Mouse (Mus musculus): ENCODE results near the gene Cops2. TPM values are rescaled to one million over a fixed set of nuclear protein-coding genes. Genes with fewer than 3 reads are reported as not detected.

The Cops2 gene
- polyA plus RNA-seq, 1 experiment = 59.0 TPM

- Histone ChIP-seq H3K36me3 (ENCODE audit: control insufficient read depth, insufficient read depth) (no peaks in the 10 kb centered on the region), H3K4me3 (no peak overlapping the region), H3K79me2 (ENCODE audit: control insufficient read depth, insufficient read depth) (peaks cover 35% of the 10 kb centered on the region), H3ac (ENCODE audit: control insufficient read depth, insufficient read length) (no peak overlapping the region), H3K4me2 (ENCODE audit: low read depth) (no peak overlapping the region), H3K27me3 (ENCODE audit: control insufficient read depth, insufficient read depth, insufficient read length) (no peaks in the 10 kb centered on the region)
- TF ChIP-seq POLR2AphosphoS2 (IDR thresholded peaks at IDR 0.05; ENCODE audit: insufficient read length, low read depth) = no peak
- TF ChIP-seq SRF (IDR thresholded peaks at IDR 0.05; ENCODE audit: control insufficient read depth, insufficient read length, low read depth) = no peak
- no peak for TF ChIP-seq MYOD1 (IDR thresholded peaks at IDR 0.05; ENCODE audit: control insufficient read depth in 1 of 3, insufficient read length in 2 of 3, low read depth in 2 of 3)
Observed at GRCm38 (mm10) chr2:125783868-125784267, 75.1 kb downstream of the Cops2 start.

GRCm38 (mm10) chr2:125782719-125783109, 76.2 kb downstream of the Cops2 start, which contains the start of gene Secisbp2l:
TSS of gene Secisbp2l (minus strand) at chr2:125782870.
- Histone ChIP-seq H3K4me3 (peak within 1 kb of the TSS; percentile 46), H3K4me2 (ENCODE audit: low read depth) (peak within 1 kb of the TSS; percentile 86), H3K36me3 (ENCODE audit: control insufficient read depth, insufficient read depth) (no peaks in the 10 kb centered on the region), H3ac (ENCODE audit: control insufficient read depth, insufficient read length) (peak within 1 kb of the TSS; percentile 32), H3K79me2 (ENCODE audit: control insufficient read depth, insufficient read depth) (peaks cover 47% of the 10 kb centered on the region), H3K27me3 (ENCODE audit: control insufficient read depth, insufficient read depth, insufficient read length) (no peaks in the 10 kb centered on the region)
- peak; percentile 60 for TF ChIP-seq POLR2AphosphoS2 (IDR thresholded peaks at IDR 0.05; ENCODE audit: insufficient read length, low read depth)
- TF ChIP-seq USF1 (IDR thresholded peaks at IDR 0.05; ENCODE audit: low read depth) = no peak
- TF ChIP-seq MAX (IDR thresholded peaks at IDR 0.05; ENCODE audit: low read depth) = no peak
- TF ChIP-seq POLR2A (IDR thresholded peaks at IDR 0.05; ENCODE audit: insufficient read length, low read depth) = peak; percentile 94
- TF ChIP-seq CEBPB (IDR thresholded peaks at IDR 0.05; ENCODE audit: insufficient read depth, poor library complexity, severe bottlenecking) = no peak
- no peak for TF ChIP-seq SRF (IDR thresholded peaks at IDR 0.05; ENCODE audit: control insufficient read depth, insufficient read length, low read depth)
- TF ChIP-seq E2F4 (IDR thresholded peaks at IDR 0.05; ENCODE audit: insufficient read depth) = peak; percentile 19
- no peak for TF ChIP-seq REST (IDR thresholded peaks at IDR 0.05; ENCODE audit: insufficient read depth, insufficient read length)
- TF ChIP-seq MYOG (IDR thresholded peaks at IDR 0.05; ENCODE audit: control insufficient read depth in 1 of 3, insufficient read depth in 1 of 3, insufficient read length in 2 of 3, low read depth in 2 of 3) = peak in 1 of 3 experiments; percentile 33
- TF ChIP-seq TCF12 (IDR thresholded peaks at IDR 0.05; ENCODE audit: insufficient read depth, poor library complexity, severe bottlenecking) = no peak
- TF ChIP-seq TCF3 (IDR thresholded peaks at IDR 0.05; ENCODE audit: insufficient read length, low read depth) = no peak
- TF ChIP-seq MYOD1 (IDR thresholded peaks at IDR 0.05; ENCODE audit: control insufficient read depth in 1 of 3, insufficient read length in 2 of 3, low read depth in 2 of 3) = peak in 1 of 3 experiments; percentile 10

- H3K36me3 ChIP-seq (ENCODE audit: control insufficient read depth, insufficient read depth) = no peaks in the 10 kb centered on the region
Observed at GRCm38 (mm10) chr2:125781978-125782718, 76.8 kb downstream of the Cops2 start.

GRCm38 (mm10) chr2:125781006-125781405, 77.9 kb downstream of the Cops2 start:
- H3K4me3 ChIP-seq = peak overlapping the region; percentile 46
- H3ac ChIP-seq (ENCODE audit: control insufficient read depth, insufficient read length) = no peak overlapping the region
- TF ChIP-seq POLR2AphosphoS2 (IDR thresholded peaks at IDR 0.05; ENCODE audit: insufficient read length, low read depth) (no peak), MAX (IDR thresholded peaks at IDR 0.05; ENCODE audit: low read depth) (no peak), TCF3 (IDR thresholded peaks at IDR 0.05; ENCODE audit: insufficient read length, low read depth) (no peak), POLR2A (IDR thresholded peaks at IDR 0.05; ENCODE audit: insufficient read length, low read depth) (no peak), TCF12 (IDR thresholded peaks at IDR 0.05; ENCODE audit: insufficient read depth, poor library complexity, severe bottlenecking) (no peak), REST (IDR thresholded peaks at IDR 0.05; ENCODE audit: insufficient read depth, insufficient read length) (no peak), CEBPB (IDR thresholded peaks at IDR 0.05; ENCODE audit: insufficient read depth, poor library complexity, severe bottlenecking) (no peak), USF1 (IDR thresholded peaks at IDR 0.05; ENCODE audit: low read depth) (no peak), MYOG (IDR thresholded peaks at IDR 0.05; ENCODE audit: control insufficient read depth in 1 of 3, insufficient read depth in 1 of 3, insufficient read length in 2 of 3, low read depth in 2 of 3) (no peak), E2F4 (IDR thresholded peaks at IDR 0.05; ENCODE audit: insufficient read depth) (no peak), SRF (IDR thresholded peaks at IDR 0.05; ENCODE audit: control insufficient read depth, insufficient read length, low read depth) (no peak), MYOD1 (IDR thresholded peaks at IDR 0.05; ENCODE audit: control insufficient read depth in 1 of 3, insufficient read length in 2 of 3, low read depth in 2 of 3) (no peak)
- H3K4me2 ChIP-seq (ENCODE audit: low read depth) = peak overlapping the region; percentile 86
- H3K36me3 ChIP-seq (ENCODE audit: control insufficient read depth, insufficient read depth) = no peaks in the 10 kb centered on the region
- no peaks in the 10 kb centered on the region for H3K27me3 ChIP-seq (ENCODE audit: control insufficient read depth, insufficient read depth, insufficient read length)
- peaks cover 49% of the 10 kb centered on the region for H3K79me2 ChIP-seq (ENCODE audit: control insufficient read depth, insufficient read depth)

More at GRCm38 (mm10) chr2:125781978-125782718, 76.8 kb downstream of the Cops2 start:
- Histone ChIP-seq H3K4me3 (peak overlapping the region; percentile 46), H3ac (ENCODE audit: control insufficient read depth, insufficient read length) (peak overlapping the region; percentile 32), H3K4me2 (ENCODE audit: low read depth) (peak overlapping the region; percentile 86), H3K79me2 (ENCODE audit: control insufficient read depth, insufficient read depth) (peaks cover 49% of the 10 kb centered on the region), H3K27me3 (ENCODE audit: control insufficient read depth, insufficient read depth, insufficient read length) (no peaks in the 10 kb centered on the region)
- TF ChIP-seq USF1 (IDR thresholded peaks at IDR 0.05; ENCODE audit: low read depth) = no peak
- TF ChIP-seq MYOG (IDR thresholded peaks at IDR 0.05; ENCODE audit: control insufficient read depth in 1 of 3, insufficient read depth in 1 of 3, insufficient read length in 2 of 3, low read depth in 2 of 3) = no peak
- no peak for TF ChIP-seq MAX (IDR thresholded peaks at IDR 0.05; ENCODE audit: low read depth)
- no peak for TF ChIP-seq POLR2AphosphoS2 (IDR thresholded peaks at IDR 0.05; ENCODE audit: insufficient read length, low read depth)
- TF ChIP-seq E2F4 (IDR thresholded peaks at IDR 0.05; ENCODE audit: insufficient read depth) = no peak

Other genes starting within 250 kb of the Cops2 start
- gene Cep152, start 234.0 kb downstream of the Cops2 start, polyA plus RNA-seq (2012; fragmentation: generic; extraction: Trizol) = 0.80 TPM
- 24.6 TPM for gene Eid1, start 186.0 kb downstream of the Cops2 start, polyA plus RNA-seq (2012; fragmentation: generic; extraction: Trizol)
- 0.49 TPM for gene Shc4, start 135.0 kb downstream of the Cops2 start, polyA plus RNA-seq (2012; fragmentation: generic; extraction: Trizol)
- 8.4 TPM for gene Secisbp2l, start 76.3 kb downstream of the Cops2 start, polyA plus RNA-seq (2012; fragmentation: generic; extraction: Trizol)
- gene Galk2, start within 50 bp of the Cops2 start, polyA plus RNA-seq (2012; fragmentation: generic; extraction: Trizol) = 17.8 TPM
- gene Fgf7, start 175.5 kb upstream of the Cops2 start, polyA plus RNA-seq (2012; fragmentation: generic; extraction: Trizol) = 2.4 TPM

Measured in myocyte (in vitro differentiated cells).